Mouse (Mus musculus) layer of hippocampus, adult 18-20 months (tissue): Measurements from ENCODE around the gene Rptn. TPM values are rescaled to one million over a fixed set of nuclear protein-coding genes. Genes with fewer than 3 reads are reported as not detected.

Experiments used
- DNase-seq, 2 experiments: peaks; one replicate each; pipeline ENCODE4 v3.0.0; 2022; ENCODE audit warnings: low spot score in 2 of 2
- microRNA-seq, 2 experiments: library from miRNA; unstranded; fragments of <30 nt; microRNA quantifications; one replicate each; pipeline ENCODE4 v1.2.0; 2021
- total RNA-seq, 2 experiments: library from RNA; stranded (reverse); gene quantifications; 2 replicates each; pipeline ENCODE4 v1.2.3; 2021

Rptn gene
- total RNA-seq, 2 experiments from 2014 or later, result not detected

- peak; percentile 67 to 78 for DNase-seq
Measured at GRCm38 (mm10) chr3:93447138-93447841, 53.8 kb downstream of the Rptn start.

Small RNA genes within 50 kb of the gene (microRNA-seq; reads per million reads assigned to microRNA genes)
- gene Gm22752, result 0 reads per million in 2 experiments
- gene Gm44353, result 0 reads per million in 2 experiments

Other genes starting within 250 kb of the Rptn start
- not detected for gene Crnn, start 248.9 kb upstream of the Rptn start, total RNA-seq
- gene Flg2, start 196.4 kb upstream of the Rptn start, total RNA-seq, result not detected
- not detected for gene Flg, start 120.2 kb upstream of the Rptn start, total RNA-seq
- gene Hrnr, start 74.0 kb upstream of the Rptn start, total RNA-seq, result not detected
- 1 to 10 TPM; 1.8 to 2.1 TPM for gene Tchh, start 48.6 kb downstream of the Rptn start, total RNA-seq
- gene Tchhl1, start 75.1 kb downstream of the Rptn start, total RNA-seq, result not detected
- gene S100a11, start 126.8 kb downstream of the Rptn start, total RNA-seq, result 1 to 10 TPM; 7.1 to 8.3 TPM
- gene S100a10, start 161.4 kb downstream of the Rptn start, total RNA-seq, result 10 to 100 TPM; 21.4 to 23.5 TPM